Mouse (Mus musculus) neural tube, embryonic 14.5 days (tissue): ENCODE data around the gene Gpx4. TPM values are rescaled to one million over a fixed set of nuclear protein-coding genes. Genes with fewer than 3 reads are reported as not detected.

Source experiments
- ATAC-seq: fragments of 200-750 bp; cut with Nextera tagmentation; 2 replicates; pipeline ENCODE4 v1.8.0; 2017; ENCODE audit warnings: low read depth, mild to moderate bottlenecking, moderate TSS enrichment, moderate library complexity
- H3K27ac ChIP-seq: fragments of 300-500 bp; sonication (generic); 2 replicates; pipeline ENCODE4 v1.5.1; 2014; ENCODE audit warnings: low read depth, mild to moderate bottlenecking, control low read depth, low read length, moderate library complexity, mixed read lengths
- H3K27me3 ChIP-seq: fragments of 300-500 bp; sonication (generic); 2 replicates; pipeline ENCODE4 v1.6.1; 2014; ENCODE audit warnings: low read length; ENCODE audit not compliant: control insufficient read depth, insufficient read depth
- H3K36me3 ChIP-seq: fragments of 300-500 bp; sonication (generic); 2 replicates; pipeline ENCODE4 v1.6.1; 2014; ENCODE audit warnings: low read length, mixed read lengths; ENCODE audit not compliant: control insufficient read depth, insufficient read depth
- H3K4me1 ChIP-seq: fragments of 300-500 bp; sonication (generic); 2 replicates; pipeline ENCODE4 v1.6.1; 2014; ENCODE audit warnings: low read length; ENCODE audit not compliant: control insufficient read depth, insufficient read depth
- H3K4me2 ChIP-seq: fragments of 300-500 bp; sonication (generic); 2 replicates; pipeline ENCODE4 v1.6.1; 2014; ENCODE audit warnings: mild to moderate bottlenecking, low read depth, low read length, control low read depth
- H3K4me3 ChIP-seq: fragments of 300-500 bp; sonication (generic); 2 replicates; pipeline ENCODE4 v1.5.1; 2014; ENCODE audit warnings: low read depth, low read length, control low read depth, mixed read lengths
- H3K9ac ChIP-seq: fragments of 300-500 bp; sonication (generic); replicated peaks from 2 replicates; pipeline ENCODE4 v1.6.1; 2014; ENCODE audit warnings: low read depth, mild to moderate bottlenecking, control low read depth, low read length, mixed read lengths
- H3K9me3 ChIP-seq: fragments of 300-500 bp; sonication (generic); 2 replicates; pipeline ENCODE4 v1.6.1; 2016; ENCODE audit warnings: low read length; ENCODE audit not compliant: control insufficient read depth
- WGBS: fragments of 180-500 bp; shearing (Covaris S2); extraction: QIAGEN DNeasy Blood & Tissue Kit; methylation state at CpG from one replicate; pipeline ENCODE4 v1.1.7; 2014; 5-methylcytosine and 5-hydroxymethylcytosine counted together
- polyA plus RNA-seq: library from polyadenylated mRNA; unstranded; fragments of >200 nt; fragmentation: Nextera tagmentation; extraction: Ambion mirVana; gene quantifications from 2 replicates; pipeline ENCODE4 v1.2.1, GENCODE M21; 2014

Gene Gpx4
- polyA plus RNA-seq, 1 experiment from 2014 or later: 546 TPM

GRCm38 (mm10) chr10:80084817-80085487, 38.0 kb downstream of the Gpx4 start:
- Histone ChIP-seq H3K27ac (no peak overlapping the region), H3K9ac (no peak overlapping the region), H3K27me3 (no peaks in the 10 kb centered on the region), H3K4me3 (no peak overlapping the region), H3K4me2 (no peak overlapping the region), H3K9me3 (no peaks in the 10 kb centered on the region), H3K36me3 (peaks cover 21% of the 10 kb centered on the region), H3K4me1 (no peaks in the 10 kb centered on the region)
- ATAC-seq: peak; percentile 34; the same call in 1 of the 2 replicates
- 70% methylated on average over 9 of the region's 9 CpGs for WGBS

- ATAC-seq: no peak
- 78% methylated on average over 3 of the region's 3 CpGs for WGBS
- Histone ChIP-seq H3K27me3 (no peaks in the 10 kb centered on the region), H3K27ac (no peak overlapping the region), H3K4me3 (no peak overlapping the region), H3K4me2 (no peak overlapping the region), H3K36me3 (peaks cover 11% of the 10 kb centered on the region), H3K9ac (no peak overlapping the region), H3K9me3 (no peaks in the 10 kb centered on the region), H3K4me1 (no peaks in the 10 kb centered on the region)
Measured at GRCm38 (mm10) chr10:80086847-80087246, 39.9 kb downstream of the Gpx4 start.

- WGBS: 91% methylated on average over 8 of the region's 8 CpGs
- ATAC-seq: no peak
- H3K9ac ChIP-seq: no peak overlapping the region
Measured at GRCm38 (mm10) chr10:80087483-80087882, 40.5 kb downstream of the Gpx4 start.

GRCm38 (mm10) chr10:80089146-80089545, 42.2 kb downstream of the Gpx4 start:
- no peak for ATAC-seq
- no peak overlapping the region for H3K4me3 ChIP-seq
- no peaks in the 10 kb centered on the region for H3K9me3 ChIP-seq
- H3K36me3 ChIP-seq: 0 out of 2 replicates have a peak, but pooled peaks cover 3% of the 10 kb centered on the region
- H3K27ac ChIP-seq: no peak overlapping the region
- H3K4me2 ChIP-seq: no peak overlapping the region
- 52% methylated on average over 4 of the region's 4 CpGs for WGBS
- no peak overlapping the region for H3K9ac ChIP-seq
- H3K4me1 ChIP-seq: no peaks in the 10 kb centered on the region
- H3K27me3 ChIP-seq: no peaks in the 10 kb centered on the region

More at GRCm38 (mm10) chr10:80087483-80087882, 40.5 kb downstream of the Gpx4 start:
- no peak overlapping the region for H3K27ac ChIP-seq
- no peak overlapping the region for H3K4me2 ChIP-seq
- H3K4me1 ChIP-seq: no peaks in the 10 kb centered on the region
- no peak overlapping the region for H3K4me3 ChIP-seq
- no peaks in the 10 kb centered on the region for H3K27me3 ChIP-seq
- peaks cover 5% of the 10 kb centered on the region; the same call in 1 of the 2 replicates for H3K36me3 ChIP-seq
- no peaks in the 10 kb centered on the region for H3K9me3 ChIP-seq

- no peaks in the 10 kb centered on the region for H3K4me1 ChIP-seq
- ATAC-seq: no peak
- no peak overlapping the region for H3K9ac ChIP-seq
Measured at GRCm38 (mm10) chr10:80091527-80091926, 44.6 kb downstream of the Gpx4 start.

GRCm38 (mm10) chr10:80092690-80093089, 45.7 kb downstream of the Gpx4 start:
- Histone ChIP-seq H3K9me3 (no peaks in the 10 kb centered on the region), H3K9ac (no peak overlapping the region), H3K27ac (no peak overlapping the region), H3K27me3 (no peaks in the 10 kb centered on the region), H3K4me2 (no peak overlapping the region), H3K4me3 (no peak overlapping the region), H3K36me3 (no peaks in the 10 kb centered on the region), H3K4me1 (no peaks in the 10 kb centered on the region)
- WGBS: 77% methylated on average over 5 of the region's 5 CpGs
- no peak for ATAC-seq

More at GRCm38 (mm10) chr10:80091527-80091926, 44.6 kb downstream of the Gpx4 start:
- Histone ChIP-seq H3K4me2 (no peak overlapping the region), H3K27ac (no peak overlapping the region), H3K27me3 (no peaks in the 10 kb centered on the region), H3K36me3 (no peaks in the 10 kb centered on the region), H3K9me3 (no peaks in the 10 kb centered on the region), H3K4me3 (no peak overlapping the region)
- 95% methylated on average over 6 of the region's 6 CpGs for WGBS

GRCm38 (mm10) chr10:80094085-80094484, 47.1 kb downstream of the Gpx4 start:
- no peaks in the 10 kb centered on the region for H3K4me1 ChIP-seq
- H3K9ac ChIP-seq: no peak overlapping the region
- H3K4me3 ChIP-seq: no peak overlapping the region
- H3K9me3 ChIP-seq: no peaks in the 10 kb centered on the region
- H3K27me3 ChIP-seq: no peaks in the 10 kb centered on the region
- WGBS: 90% methylated on average over 6 of the region's 6 CpGs
- H3K27ac ChIP-seq: no peak overlapping the region
- H3K4me2 ChIP-seq: no peak overlapping the region
- H3K36me3 ChIP-seq: no peaks in the 10 kb centered on the region
- ATAC-seq: no peak

- no peaks in the 10 kb centered on the region for H3K36me3 ChIP-seq
- H3K4me2 ChIP-seq: no peak overlapping the region
- H3K9ac ChIP-seq: no peak overlapping the region
- no peak overlapping the region for H3K27ac ChIP-seq
- H3K4me3 ChIP-seq: no peak overlapping the region
- no peaks in the 10 kb centered on the region for H3K27me3 ChIP-seq
- H3K4me1 ChIP-seq: no peaks in the 10 kb centered on the region
- ATAC-seq: no peak
- H3K9me3 ChIP-seq: no peaks in the 10 kb centered on the region
- 85% methylated on average over 3 of the region's 3 CpGs for WGBS
Measured at GRCm38 (mm10) chr10:80094684-80095083, 47.7 kb downstream of the Gpx4 start.

GRCm38 (mm10) chr10:80095547-80095946, 48.6 kb downstream of the Gpx4 start:
- WGBS: 83% methylated on average over 5 of the region's 5 CpGs
- Histone ChIP-seq H3K9me3 (no peaks in the 10 kb centered on the region), H3K4me2 (no peak overlapping the region), H3K36me3 (no peaks in the 10 kb centered on the region), H3K4me1 (no peaks in the 10 kb centered on the region), H3K27me3 (no peaks in the 10 kb centered on the region), H3K4me3 (no peak overlapping the region), H3K27ac (no peak overlapping the region), H3K9ac (no peak overlapping the region)
- no peak for ATAC-seq
